Mouse (Mus musculus) spleen, adult 2 months (tissue): Measurements from ENCODE around the gene Myh7. TPM values are rescaled to one million over a fixed set of nuclear protein-coding genes. Genes with fewer than 3 reads are reported as not detected.

ENCODE experiments used
- DNase-seq, 2 experiments: peaks; one replicate each; pipeline versions ENCODE4 v3.0.0 to v3.0.0-alpha.2; 2012 to 2021; ENCODE audit warnings: low spot score in 2 of 2, low read depth in 1 of 2
- H3K27ac ChIP-seq: fragments of 200-500 bp; 2 replicates; pipeline ENCODE4 v1.5.1; 2012; ENCODE audit warnings: low read length, inconsistent platforms; ENCODE audit not compliant: insufficient read depth
- H3K27me3 ChIP-seq: fragments of 200-500 bp; 2 replicates; pipeline ENCODE4 v1.6.1; 2012; ENCODE audit warnings: mild to moderate bottlenecking, moderate library complexity, low read length, inconsistent platforms; ENCODE audit not compliant: control insufficient read depth, insufficient read depth
- H3K36me3 ChIP-seq: fragments of 200-500 bp; 2 replicates; pipeline ENCODE4 v1.6.1; 2012; ENCODE audit warnings: mild to moderate bottlenecking, low read length, inconsistent platforms; ENCODE audit not compliant: control insufficient read depth, insufficient read depth
- H3K4me1 ChIP-seq: fragments of 200-500 bp; 2 replicates; pipeline ENCODE4 v1.6.1; 2011; ENCODE audit warnings: inconsistent platforms; ENCODE audit not compliant: control insufficient read depth, insufficient read depth, insufficient read length
- H3K4me3 ChIP-seq: fragments of 200-500 bp; 2 replicates; pipeline ENCODE4 v1.5.1; 2011; ENCODE audit warnings: mild to moderate bottlenecking, inconsistent platforms; ENCODE audit not compliant: insufficient read depth, insufficient read length; ENCODE audit errors: extremely low read depth
- CTCF ChIP-seq: fragments of 200-500 bp; IDR thresholded peaks from 2 replicates; pipeline ENCODE4 v1.5.1; 2011; ENCODE audit warnings: mild to moderate bottlenecking, inconsistent platforms; ENCODE audit not compliant: insufficient read depth, insufficient read length, insufficient replicate concordance; ENCODE audit errors: extremely low read depth
- POLR2A ChIP-seq: fragments of 200-500 bp; IDR thresholded peaks from 2 replicates; pipeline ENCODE4 v1.6.1; 2011; ENCODE audit warnings: low read depth, low read length, inconsistent platforms
- WGBS: fragments of 180-500 bp; shearing (Covaris S2); methylation state at CpG from one replicate; pipeline ENCODE4 v1.1.7; 2018; 5-methylcytosine and 5-hydroxymethylcytosine counted together
- polyA plus RNA-seq: library from polyadenylated mRNA; depleted of rRNA; stranded (reverse); fragments of >200 nt; gene quantifications from 2 replicates; pipeline ENCODE4 v1.2.3, GENCODE M21; 2012; rRNA removed

The Myh7 gene
- polyA plus RNA-seq, 1 experiment = not detected

DNA sequence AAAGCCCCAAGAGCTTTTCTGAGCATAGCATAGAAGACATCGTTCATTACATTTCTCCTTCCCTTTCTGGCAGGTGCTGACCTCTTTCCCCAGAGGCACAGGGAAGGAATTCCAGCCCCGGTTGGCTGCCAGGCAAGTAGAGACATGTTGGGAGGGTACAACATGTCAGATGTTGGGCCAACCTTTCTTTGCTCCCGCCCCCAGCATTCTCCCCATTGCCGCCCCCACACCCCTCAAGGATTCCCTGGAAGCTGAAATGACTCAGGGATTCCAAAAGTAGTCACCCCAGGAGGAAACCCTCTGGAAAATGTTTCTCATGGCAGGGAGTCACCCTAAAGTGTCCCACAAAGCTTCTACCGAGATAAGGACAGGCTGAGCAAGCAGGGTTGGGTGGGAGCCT lies 64.6 kb downstream of the Myh7 start:
- DNase-seq = no peak
- H3K36me3 ChIP-seq = no peaks in the 10 kb centered on the region
- H3K4me3 ChIP-seq = no peak overlapping the region
- peaks cover 15% of the 10 kb centered on the region for H3K27me3 ChIP-seq
- H3K27ac ChIP-seq = no peak overlapping the region
- WGBS = 84% methylated on average over 5 of the region's 5 CpGs
- no peak for TF ChIP-seq POLR2A
- TF ChIP-seq CTCF = no peak
- H3K4me1 ChIP-seq = no peaks in the 10 kb centered on the region; the same call in 1 of the 2 replicates

DNA sequence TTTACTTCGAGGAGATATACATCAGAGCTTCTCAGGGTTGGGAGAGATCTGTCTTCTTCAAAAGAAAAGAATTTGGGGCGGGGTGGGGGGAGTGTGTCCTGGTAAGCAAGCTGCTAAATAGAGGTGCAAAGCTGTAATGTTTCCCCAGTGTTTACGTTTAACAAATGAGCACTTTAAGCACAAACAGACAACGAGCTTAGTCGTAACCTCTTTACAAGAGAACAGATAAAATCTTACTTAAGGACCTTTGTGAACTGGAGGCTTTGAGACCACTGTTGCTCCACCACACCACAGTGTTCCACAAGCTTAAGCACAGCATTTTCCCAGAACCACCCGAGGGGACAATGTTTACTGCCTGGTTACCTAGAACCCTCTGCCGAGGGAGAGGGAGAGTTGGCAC lies 67.1 kb downstream of the Myh7 start:
- 47% methylated on average over 7 of the region's 7 CpGs for WGBS
- H3K27me3 ChIP-seq = peaks cover 16% of the 10 kb centered on the region
- H3K4me3 ChIP-seq = no peak overlapping the region
- no peaks in the 10 kb centered on the region for H3K36me3 ChIP-seq
- no peak for TF ChIP-seq CTCF
- no peak for TF ChIP-seq POLR2A
- H3K4me1 ChIP-seq = no peaks in the 10 kb centered on the region; the same call in 1 of the 2 replicates
- H3K27ac ChIP-seq = no peak overlapping the region
- no peak for DNase-seq

DNA sequence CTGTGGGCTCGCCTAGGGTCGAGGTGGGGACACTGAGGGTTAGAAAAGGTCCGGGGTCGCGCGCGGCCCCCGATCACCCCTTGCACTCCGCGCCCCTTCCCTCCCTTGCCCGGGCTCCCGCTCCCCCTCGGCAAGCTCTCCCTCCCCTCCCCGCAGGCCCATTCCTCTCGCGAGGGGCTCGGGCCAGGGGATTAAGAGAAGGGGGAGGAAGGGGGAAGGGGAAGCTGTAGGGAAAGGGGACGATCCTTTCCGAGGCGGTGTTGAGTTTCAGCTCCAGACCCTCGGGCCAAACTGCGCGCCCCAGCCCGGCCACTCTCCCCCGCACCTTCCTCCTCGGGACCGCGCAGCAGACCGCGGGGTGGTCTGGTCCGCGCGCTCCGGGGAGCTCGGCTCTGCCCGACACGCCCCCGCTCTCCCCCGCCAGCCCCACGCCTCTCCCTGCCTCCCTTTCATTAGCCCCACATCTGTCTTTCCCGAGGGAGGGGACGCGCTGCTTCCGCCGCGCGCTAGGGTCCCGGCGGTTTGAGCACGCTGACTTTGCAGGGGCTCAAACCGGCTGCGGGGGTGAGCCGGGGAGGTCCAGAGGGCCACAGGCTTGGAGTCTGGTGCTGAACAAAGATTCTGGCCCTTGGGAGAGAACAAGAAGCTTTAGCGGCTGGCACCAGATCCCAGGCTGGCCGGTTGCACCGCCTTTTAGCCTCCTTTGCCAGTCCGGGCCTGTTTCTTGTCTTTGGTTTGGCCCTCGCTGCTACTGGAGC lies 67.8 kb downstream of the Myh7 start:
- no peak for DNase-seq
- H3K4me3 ChIP-seq = peak overlapping the region; percentile 21; the same call in 1 of the 2 replicates
- H3K36me3 ChIP-seq = no peaks in the 10 kb centered on the region
- H3K27me3 ChIP-seq = peaks cover 16% of the 10 kb centered on the region
- TF ChIP-seq POLR2A (no peak), CTCF (no peak)
- H3K27ac ChIP-seq = no peak overlapping the region
- H3K4me1 ChIP-seq = no peaks in the 10 kb centered on the region; the same call in 1 of the 2 replicates
- 3% methylated on average over 52 of the region's 58 CpGs for WGBS

DNA sequence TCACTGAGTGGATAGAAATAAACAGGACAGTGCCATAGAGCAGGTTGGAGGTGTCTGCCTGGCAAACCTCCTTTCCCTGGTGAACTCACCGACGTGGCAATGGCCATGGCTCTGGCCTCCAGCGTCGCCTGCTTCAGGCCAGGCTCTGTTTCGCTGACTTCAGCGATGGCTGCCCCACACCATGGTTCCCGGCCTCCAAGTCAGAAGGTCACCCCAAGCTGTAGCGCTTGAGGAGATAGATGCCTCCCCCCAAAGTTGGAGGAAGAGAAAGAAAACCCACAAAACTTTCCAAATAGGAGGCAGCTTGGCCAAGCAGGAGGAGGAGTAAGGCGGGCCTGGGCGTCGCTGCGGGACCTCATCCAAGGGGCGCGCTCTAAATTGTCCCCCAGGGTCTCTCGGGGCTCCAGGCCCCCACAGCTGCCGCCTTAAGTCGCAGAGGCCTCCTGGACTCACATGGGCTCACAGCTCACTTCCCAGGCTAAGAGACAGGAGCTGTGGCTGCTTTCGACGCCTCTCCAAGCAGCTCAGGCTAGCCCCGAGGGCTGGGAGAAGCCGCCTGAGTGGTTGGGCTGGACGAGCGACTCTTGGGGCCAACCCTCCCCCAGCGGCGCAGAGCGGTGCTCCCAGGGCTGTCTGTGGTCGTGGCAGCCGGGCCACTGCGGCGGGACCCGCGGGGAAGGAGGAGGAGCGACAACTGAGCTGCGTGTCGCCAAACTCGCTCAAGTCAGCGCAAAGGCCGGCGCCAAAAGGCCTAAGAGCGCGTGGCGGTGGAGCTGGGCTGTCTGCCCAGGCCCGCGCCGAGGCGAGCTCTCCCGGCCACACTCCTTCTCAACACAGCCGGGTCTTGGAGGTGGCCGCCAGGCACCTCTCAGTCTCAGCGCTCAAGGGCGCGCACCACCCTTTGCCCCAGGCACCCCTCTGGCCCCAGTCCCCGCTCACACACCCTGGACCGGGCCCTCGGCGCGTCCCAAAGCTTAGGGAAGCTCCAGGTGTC lies 68.8 kb downstream of the Myh7 start, which contains the start of gene Efs:
Efs (minus strand) TSS at position 778 of the 994 bp plus-strand sequence.
- no peak for DNase-seq
- WGBS = 15% methylated on average over 52 of the region's 57 CpGs
- H3K27ac ChIP-seq = peak within 1 kb of the TSS; percentile 31; the same call in 1 of the 2 replicates
- peak within 1 kb of the TSS; percentile 21; the same call in 1 of the 2 replicates for H3K4me3 ChIP-seq
- peaks cover 16% of the 10 kb centered on the region for H3K27me3 ChIP-seq
- no peaks in the 10 kb centered on the region for H3K36me3 ChIP-seq
- no peaks in the 10 kb centered on the region; the same call in 1 of the 2 replicates for H3K4me1 ChIP-seq
- TF ChIP-seq CTCF (no peak), POLR2A (no peak)

DNA sequence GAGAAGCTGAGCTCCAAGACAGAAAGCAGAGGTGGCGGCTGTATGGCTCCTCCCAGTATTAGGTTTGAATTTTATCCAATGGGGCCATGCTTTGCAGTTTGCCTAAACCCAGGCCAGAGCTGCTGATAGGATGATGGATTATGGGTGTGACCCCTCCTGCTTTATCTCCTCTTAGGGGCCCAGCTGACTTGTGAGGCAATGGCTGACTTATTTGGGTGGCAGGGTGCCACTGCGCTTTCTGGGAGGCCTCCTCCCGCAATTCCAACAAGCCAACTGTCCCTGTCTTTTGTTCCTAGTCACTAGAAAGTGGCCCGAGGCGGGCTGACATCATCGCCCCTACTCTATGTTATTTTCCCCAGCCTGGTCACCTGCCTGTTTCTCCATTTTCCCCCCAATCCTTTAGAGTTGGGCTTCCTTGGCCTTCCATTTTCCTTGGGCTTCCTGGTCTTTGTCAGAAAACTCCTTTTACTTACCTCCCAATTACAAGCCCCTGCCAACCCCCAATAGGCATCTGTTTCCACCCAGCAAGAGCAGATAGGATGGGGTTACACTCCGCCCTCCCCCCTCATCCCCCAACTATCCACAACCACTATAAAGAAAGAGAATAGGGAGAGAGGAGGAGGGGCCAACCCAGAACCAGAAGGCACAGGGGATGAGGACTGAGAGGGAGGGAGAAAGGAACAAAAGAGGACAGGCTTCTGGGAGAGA lies 69.6 kb downstream of the Myh7 start:
- WGBS = 86% methylated on average over 7 of the region's 7 CpGs
- H3K27me3 ChIP-seq = peaks cover 14% of the 10 kb centered on the region
- DNase-seq = no peak
- no peak overlapping the region for H3K27ac ChIP-seq
- no peaks in the 10 kb centered on the region; the same call in 1 of the 2 replicates for H3K4me1 ChIP-seq
- H3K36me3 ChIP-seq = no peaks in the 10 kb centered on the region
- H3K4me3 ChIP-seq = no peak overlapping the region
- no peak for TF ChIP-seq CTCF
- TF ChIP-seq POLR2A = no peak

Other genes with a start within 250 kb of the Myh7 start
- 10.8 and 13.3 TPM in 2 replicates for gene Slc7a8, start 212.7 kb downstream of the Myh7 start, polyA plus RNA-seq
- gene Rnf212b, start 180.5 kb downstream of the Myh7 start, polyA plus RNA-seq = not detected in 2 replicates
- gene Homez, start 123.7 kb downstream of the Myh7 start, polyA plus RNA-seq = 2.8 and 4.1 TPM in 2 replicates
- gene Ppp1r3e, start 117.1 kb downstream of the Myh7 start, polyA plus RNA-seq = 6.3 and 10.7 TPM in 2 replicates
- gene Bcl2l2, start 111.2 kb downstream of the Myh7 start, polyA plus RNA-seq = 16.6 and 16.9 TPM in 2 replicates
- 3.1 TPM in 1 of 2 replicates, not detected in the other for gene Gm20521, start 111.2 kb downstream of the Myh7 start, polyA plus RNA-seq
- gene Pabpn1, start 102.1 kb downstream of the Myh7 start, polyA plus RNA-seq = 73.3 and 76.7 TPM in 2 replicates
- 18.5 and 18.9 TPM in 2 replicates for gene Slc22a17, start 81.5 kb downstream of the Myh7 start, polyA plus RNA-seq
- 2.4 and 3.7 TPM in 2 replicates for gene Efs, start 68.5 kb downstream of the Myh7 start, polyA plus RNA-seq
- not detected in 2 replicates for gene Il25, start 61.9 kb downstream of the Myh7 start, polyA plus RNA-seq
- gene Cmtm5, start 58.4 kb downstream of the Myh7 start, polyA plus RNA-seq = 0.14 TPM in 1 of 2 replicates, not detected in the other
- gene Myh6, start 27.7 kb downstream of the Myh7 start, polyA plus RNA-seq = 0.02 and 0.61 TPM in 2 replicates
- gene Gm17428, start 17.7 kb downstream of the Myh7 start, polyA plus RNA-seq = not detected in 2 replicates
- gene Ngdn, start 20.8 kb upstream of the Myh7 start, polyA plus RNA-seq = 10.4 and 11.0 TPM in 2 replicates
- 4.2 and 4.5 TPM in 2 replicates for gene Zfhx2, start 97.7 kb upstream of the Myh7 start, polyA plus RNA-seq
- 4.1 and 4.4 TPM in 2 replicates for gene Thtpa, start 100.2 kb upstream of the Myh7 start, polyA plus RNA-seq
- gene Ap1g2, start 112.0 kb upstream of the Myh7 start, polyA plus RNA-seq = 64.9 and 77.2 TPM in 2 replicates
- gene Jph4, start 122.3 kb upstream of the Myh7 start, polyA plus RNA-seq = 0.33 and 0.50 TPM in 2 replicates
- not detected in 2 replicates for gene Dhrs2, start 227.4 kb upstream of the Myh7 start, polyA plus RNA-seq